Mouse (Mus musculus) v-Abl transformed pro-B cells (cell line): Measurements from ENCODE around the gene Ripk1.

Experiments
- in situ Hi-C, 2 experiments: fragments of 400-800 bp; cut with MboI; formaldehyde crosslinking; loops; one replicate each; pipeline ENCODE4 v1.15.1; 2025; ENCODE audit not compliant: unreplicated experiment in 2 of 2

Ripk1 gene

DNA sequence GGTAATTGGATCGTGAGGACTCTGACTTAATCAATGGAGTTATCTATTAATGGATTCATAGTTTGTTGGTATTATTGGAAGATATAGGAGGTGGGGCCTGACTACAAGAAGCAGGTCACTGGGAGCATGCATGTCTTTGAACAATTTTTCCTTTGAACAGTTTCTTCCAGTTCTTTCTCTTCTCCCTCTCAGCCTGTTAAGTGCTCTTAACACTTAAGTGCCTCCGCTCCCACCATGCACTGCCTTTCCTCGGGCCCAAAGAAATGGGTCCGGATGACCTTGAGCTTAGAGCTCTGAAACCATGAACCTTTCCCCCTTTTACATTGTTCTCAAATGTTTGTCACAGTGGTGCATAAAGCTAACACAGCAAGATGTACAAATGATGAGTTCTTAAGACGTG, 34.6 kb downstream of the Ripk1 start:
- in situ Hi-C loops, result loop anchor here in 1 of 2 experiments (25.0 kb wide), 1 partner anchor 826 kb away; no protein-coding TSS in a partner anchor

DNA sequence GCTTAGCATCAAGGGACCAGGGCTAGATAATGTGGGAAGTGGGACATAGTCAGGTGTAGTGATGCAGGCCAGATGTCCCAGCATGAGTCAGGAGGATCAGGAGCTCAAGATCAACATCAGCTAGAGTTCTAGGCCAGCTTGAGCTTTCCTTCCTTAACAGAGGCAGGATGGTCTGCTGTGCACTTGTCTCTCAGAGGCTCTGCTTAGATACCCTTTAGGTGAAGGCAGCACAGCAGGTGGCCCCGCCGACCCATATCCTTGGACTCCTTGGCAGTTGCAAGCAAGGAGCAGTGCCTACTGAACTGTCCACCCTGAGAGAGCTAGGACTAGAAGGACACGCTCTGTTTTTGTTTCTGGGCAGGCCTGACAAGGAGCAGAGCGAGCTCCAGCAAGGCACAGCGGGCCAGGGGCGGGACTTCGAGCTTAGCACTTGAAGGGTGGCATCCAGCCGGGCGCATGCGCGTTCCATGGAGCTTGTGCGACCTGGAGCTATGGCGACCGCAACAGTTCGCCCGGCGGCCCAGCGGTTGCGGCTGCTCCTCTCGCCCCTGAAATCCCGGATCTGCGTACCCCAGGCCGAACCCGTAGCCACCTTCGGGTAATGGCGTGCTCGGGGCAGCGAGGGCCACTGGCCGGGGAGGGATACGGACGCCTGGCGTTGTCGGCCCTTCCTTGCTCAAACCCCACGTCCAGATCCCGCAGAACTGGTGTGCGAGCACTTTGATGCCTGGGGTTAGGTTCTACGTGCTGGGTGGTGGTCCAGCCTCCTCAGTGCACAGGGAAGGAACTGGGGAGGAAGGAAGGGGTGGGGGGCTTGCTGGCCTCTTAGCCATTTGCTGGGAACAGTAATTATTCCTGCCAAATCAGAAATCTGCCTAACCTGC, 35.3 kb downstream of the Ripk1 start, which contains the start of gene Bphl:
Gene Bphl, plus strand, starts transcription at position 426 of the 884 bp plus-strand sequence.
- in situ Hi-C loops, result loop anchor here in 1 of 2 experiments (25.0 kb wide), 1 partner anchor 825 kb away; no protein-coding TSS in a partner anchor

DNA sequence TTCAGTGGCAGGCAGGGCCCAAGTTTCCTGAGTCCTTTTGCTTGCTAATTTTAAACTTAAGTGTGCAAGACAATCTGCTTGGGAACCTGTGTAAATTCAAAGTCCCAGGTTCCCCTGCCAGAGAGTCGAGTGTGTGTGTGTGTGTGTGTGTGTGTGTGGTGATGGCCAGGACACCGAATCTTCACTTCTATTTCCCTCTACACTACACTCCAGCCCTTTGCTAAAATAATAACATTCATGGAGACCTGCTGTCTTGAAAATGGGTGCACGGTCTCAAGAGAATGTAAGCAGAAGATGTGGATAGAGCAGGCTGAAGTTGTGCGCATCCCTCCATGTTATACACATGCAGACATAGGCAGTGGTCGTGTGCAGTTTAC, 35.9 kb downstream of the Ripk1 start:
- in situ Hi-C loops, result loop anchor here in 1 of 2 experiments (25.0 kb wide), 1 partner anchor 824 kb away; no protein-coding TSS in a partner anchor

DNA sequence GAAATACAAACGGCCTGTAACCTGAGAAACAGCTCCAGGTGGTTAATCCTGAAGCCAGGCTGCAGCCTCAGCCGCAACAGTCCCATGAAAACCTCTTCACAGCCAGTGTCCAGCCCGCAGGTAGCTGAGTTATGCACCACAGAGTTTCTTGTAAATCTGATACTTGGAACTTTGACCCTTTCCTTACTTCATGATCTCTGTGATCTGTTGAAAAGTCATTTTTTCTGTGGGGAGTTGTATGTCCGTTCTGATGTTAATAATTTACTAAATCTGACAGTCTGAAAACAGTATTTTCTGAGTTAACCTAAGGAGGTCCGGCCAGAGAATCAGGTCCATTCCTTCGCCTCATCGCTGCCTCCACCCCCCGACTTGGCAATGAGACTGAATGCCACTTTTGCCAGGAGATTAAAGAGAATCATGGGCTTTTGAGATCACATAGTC, 36.8 kb downstream of the Ripk1 start:
- in situ Hi-C loops, result loop anchor here in 1 of 2 experiments (25.0 kb wide), 1 partner anchor 823 kb away; no protein-coding TSS in a partner anchor

DNA sequence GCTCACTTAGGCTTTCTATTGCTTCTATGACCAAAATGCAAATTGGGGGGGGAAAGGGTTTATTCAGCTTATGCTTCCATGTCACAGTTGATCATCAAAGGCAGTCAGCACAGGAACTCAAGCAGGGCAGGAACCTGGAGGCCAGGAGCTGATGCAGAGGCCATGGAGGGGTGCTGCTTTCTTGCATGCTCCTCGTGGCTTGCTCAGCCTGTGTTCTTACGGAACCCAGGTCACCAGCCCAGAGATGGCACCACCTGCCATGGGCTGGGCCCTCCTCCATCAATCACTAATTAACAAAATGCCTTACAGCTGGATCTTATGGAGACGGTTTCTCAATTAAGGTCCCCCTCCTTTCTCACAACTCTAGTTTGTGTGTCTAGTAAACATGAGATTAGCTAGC, 37.9 kb downstream of the Ripk1 start:
- in situ Hi-C loops, result loop anchor here (5.0 to 25.0 kb wide), 3 partner anchors 592 to 822 kb away; no protein-coding TSS in a partner anchor

DNA sequence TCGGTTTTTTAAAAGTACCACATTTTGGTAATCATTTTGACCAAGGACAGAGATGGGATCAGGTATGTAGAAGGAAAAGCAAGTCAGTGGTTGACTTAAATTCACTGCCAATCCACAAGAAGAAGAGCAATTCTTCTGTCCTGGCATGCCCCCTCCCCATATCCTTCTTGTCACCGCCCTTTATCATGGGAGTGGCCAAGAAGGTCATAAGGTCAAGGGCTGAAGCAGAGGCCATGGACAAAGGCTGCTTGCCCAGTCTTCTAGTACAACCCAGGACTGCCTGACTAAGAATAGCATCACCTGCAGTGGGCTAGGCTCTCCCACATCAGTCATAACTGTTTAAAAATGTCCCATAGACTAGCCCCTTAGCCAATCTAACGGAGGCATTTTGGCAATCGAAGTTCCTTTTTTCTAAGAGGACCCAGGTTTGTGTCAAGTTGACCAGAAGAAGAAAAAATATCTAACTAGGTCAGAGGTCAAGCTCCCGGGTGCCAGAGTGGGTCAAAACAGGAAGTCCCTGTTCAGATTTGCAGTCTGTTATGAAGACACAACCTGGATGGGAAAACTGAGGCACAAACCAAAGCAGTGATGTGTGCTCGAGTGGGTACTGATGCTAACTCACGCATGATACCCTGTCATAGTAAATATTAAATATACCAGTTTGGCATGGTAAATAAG, 41.7 kb downstream of the Ripk1 start:
- in situ Hi-C loops, result loop anchor here (5.0 to 25.0 kb wide), 3 partner anchors 588 to 818 kb away; no protein-coding TSS in a partner anchor

DNA sequence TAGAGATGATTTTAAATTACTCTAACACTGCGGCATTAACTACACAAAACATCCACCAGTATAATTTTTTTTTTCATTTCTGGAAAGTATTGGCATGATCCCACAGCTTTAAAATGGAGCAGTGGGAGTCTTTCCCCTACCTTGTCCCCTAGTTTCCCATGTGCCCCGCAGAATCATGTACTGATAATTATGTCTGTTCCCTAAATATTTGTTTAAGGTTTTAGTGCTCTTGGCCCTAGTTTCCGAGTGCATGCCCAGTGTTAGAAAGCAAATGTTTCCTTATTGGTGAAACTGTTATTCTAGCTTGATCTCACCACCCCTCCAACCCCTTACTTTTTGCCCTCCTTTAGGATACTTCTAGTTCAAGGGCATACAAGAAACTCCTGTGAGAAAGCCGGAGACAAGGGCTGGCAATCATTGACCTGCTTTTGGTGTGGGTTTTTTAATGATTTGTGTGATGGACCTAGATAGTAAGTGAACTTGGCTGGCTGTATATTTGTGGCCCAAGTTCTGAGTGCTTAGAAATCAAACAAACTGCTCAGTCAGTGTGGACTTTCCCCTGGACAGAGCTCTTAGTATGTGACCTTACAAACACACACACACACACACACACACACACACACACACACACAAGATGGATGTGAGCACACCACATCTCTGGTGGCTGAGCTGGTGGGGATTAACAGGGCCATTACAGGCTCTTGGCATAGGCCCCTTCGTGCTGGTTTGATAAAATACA, 43.5 kb downstream of the Ripk1 start:
- in situ Hi-C loops, result loop anchor here (5.0 to 25.0 kb wide), 4 partner anchors 107 to 817 kb away; no protein-coding TSS in a partner anchor

DNA sequence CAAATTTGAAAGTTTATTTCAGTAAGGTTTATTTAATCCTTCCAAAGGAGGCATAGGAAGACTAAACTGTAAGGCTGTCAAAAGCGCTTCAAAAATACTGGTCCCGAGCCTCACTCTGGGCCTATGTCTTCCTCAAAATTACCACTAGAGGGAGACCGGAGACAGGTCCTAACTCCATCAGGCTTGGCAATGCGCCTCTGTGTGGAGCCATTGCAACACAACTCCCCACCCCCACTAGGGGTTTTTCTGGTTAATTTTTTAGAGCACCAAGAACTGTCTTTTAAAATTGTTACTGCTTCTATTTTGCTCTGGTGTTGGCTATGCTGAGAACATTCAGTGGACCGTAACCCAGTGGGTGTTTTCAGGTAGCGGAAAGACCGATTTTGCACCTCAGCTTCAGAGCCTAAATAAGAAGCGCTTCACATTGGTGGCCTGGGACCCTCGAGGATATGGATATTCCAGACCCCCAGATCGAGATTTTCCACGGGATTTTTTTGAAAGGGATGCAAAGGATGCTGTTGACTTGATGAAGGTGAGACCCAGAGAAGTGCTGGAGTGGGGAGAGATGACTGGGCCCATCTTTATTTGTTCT, 44.4 kb downstream of the Ripk1 start:
- in situ Hi-C loops, result loop anchor here (5.0 to 25.0 kb wide), 4 partner anchors 106 to 816 kb away; no protein-coding TSS in a partner anchor

DNA sequence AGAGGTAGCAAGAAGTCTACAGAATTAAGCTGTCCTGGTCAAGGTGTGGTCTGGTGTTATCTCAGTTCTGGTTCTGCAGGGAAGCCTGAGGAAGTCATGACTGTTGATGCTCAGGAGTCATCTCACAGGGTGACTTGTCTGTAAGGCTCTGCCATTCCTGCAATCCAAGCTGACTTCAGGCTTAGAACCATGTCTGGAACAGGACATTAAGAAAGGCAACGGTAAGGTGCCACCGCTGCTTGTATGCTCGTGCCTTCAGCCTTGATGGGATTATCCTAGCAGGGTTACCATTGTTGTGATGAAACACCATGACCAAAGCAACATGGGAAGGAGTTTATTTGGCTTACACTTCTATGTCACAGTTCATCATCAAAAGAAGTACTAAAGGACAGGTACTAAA, 45.4 kb downstream of the Ripk1 start:
- in situ Hi-C loops, result loop anchor here (5.0 to 25.0 kb wide), 4 partner anchors 105 to 815 kb away; no protein-coding TSS in a partner anchor

DNA sequence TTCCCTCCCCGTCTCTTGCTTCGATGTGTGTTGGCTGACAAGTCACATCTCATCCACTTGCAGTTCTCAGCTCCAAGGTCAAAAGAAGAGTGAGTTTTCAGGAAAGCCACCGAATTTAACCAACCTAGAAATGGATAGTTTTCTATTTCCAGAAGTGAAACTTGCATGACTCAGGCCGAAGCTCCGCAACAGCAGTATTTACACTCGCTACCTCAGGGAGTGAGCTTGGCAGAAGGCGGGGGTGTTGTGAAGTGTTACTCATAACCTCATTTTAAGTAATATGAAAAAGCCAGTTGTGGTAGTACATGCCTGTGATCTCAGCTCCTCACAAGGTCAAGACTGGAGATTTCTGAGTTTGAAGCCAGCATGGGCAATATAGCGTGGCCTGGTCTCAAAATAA, 48.3 kb downstream of the Ripk1 start:
- in situ Hi-C loops, result no loop called here

DNA sequence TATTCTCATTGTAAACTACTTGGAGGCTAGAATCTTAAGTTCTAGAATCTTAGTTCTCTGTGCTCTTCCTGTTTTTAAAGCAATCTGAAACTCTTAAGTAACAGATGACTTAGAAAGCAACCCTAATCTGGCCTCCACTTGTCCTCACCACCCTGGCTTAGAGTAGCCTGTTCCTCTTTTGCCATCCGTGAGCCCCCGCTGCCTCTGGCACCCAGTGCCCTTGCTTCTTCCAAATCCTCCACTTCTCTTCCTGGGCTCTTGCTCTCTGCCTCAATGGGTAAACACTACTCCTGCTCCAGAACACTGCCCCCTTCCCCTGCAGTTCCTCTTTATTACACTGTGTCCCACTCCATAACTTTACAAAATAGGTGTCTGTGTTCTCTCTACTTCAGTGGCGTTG, 49.5 kb downstream of the Ripk1 start:
- in situ Hi-C loops, result no loop called here

DNA sequence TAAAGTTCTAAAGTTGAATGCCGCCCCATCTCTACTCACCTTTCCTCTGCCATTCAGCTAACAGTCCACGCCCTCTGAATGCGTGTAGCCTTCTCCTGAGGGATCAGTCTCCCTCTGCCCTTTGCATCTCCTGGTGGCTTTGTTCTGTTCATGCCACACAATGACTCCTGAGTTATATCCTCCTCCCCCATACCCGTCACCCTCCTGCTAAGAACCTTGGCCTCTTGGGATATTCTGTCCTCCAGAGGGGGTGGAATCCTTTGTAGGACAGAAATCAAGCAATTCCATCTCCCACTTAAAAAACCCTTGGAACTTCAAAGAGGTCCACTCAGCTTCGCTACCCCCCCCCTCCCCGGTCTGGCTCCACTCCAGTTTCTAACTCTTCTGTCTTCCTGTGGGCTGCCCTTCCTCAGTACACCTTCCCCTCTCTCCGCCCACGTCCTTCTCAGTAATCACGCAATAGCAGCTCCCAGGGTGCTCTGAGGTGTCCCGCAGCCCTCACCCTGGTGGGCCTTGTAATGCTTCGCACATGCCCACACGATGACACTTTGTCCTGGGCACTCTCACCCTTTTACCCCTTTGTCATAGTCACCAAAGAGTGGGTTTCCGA, 51.6 kb downstream of the Ripk1 start:
- in situ Hi-C loops, result no loop called here

DNA sequence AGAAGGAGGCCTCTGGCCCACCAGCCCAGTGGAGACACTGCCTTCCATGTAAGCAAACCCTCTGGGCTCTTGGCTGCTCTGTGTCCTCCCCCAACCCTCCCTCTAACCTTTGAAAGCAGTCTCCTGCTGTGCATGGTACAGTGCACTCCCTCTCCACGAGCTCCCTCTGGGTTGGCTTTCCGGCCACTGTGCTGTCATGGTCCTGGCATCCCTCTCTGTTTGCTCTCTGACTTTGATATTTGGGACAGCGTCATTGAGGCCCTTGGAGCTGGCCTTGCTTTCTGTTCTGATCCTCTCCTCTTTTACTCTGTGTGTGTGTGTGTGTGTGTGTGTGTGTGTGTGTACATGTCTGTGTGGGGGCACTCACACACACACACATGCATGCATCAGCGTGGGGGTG, 52.2 kb downstream of the Ripk1 start:
- in situ Hi-C loops, result no loop called here

DNA sequence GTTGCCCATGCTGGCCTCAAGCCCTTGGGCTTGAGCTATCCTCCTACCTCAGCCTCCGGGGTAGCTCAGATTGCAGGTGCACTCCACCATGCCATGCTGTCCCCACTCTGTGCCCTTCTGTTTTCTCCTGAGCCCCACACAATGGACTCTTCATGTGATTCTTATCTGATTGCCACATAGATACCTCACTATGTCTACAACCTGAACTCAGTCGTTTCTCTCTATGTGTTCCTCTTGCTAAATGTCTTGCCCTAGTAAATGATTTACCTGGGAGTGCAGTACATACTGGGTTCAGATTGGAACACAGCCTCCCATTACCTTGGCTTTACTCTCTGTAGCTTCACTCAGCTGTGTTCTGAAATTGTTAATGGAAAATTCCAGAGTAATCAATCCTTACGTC, 52.8 kb downstream of the Ripk1 start:
- in situ Hi-C loops, result no loop called here

DNA sequence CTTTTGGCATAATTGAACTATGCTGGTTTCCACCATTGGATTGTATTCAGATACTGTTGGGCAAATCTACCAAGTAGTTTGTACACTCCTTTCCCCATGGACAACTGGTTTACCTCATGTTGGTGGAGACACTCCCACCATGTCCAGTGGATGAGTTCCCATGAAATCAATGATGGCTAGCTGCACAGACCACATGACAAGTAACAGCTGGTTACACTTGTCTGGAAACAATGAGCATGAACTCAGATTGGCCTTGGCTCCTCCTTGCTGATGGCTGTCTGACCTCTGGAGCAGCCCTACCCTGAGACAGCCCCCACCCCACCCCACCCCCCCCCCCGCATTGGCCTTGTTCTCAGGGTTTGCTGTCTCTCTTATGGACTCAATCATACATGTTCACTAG, 55.1 kb downstream of the Ripk1 start:
- in situ Hi-C loops, result no loop called here

DNA sequence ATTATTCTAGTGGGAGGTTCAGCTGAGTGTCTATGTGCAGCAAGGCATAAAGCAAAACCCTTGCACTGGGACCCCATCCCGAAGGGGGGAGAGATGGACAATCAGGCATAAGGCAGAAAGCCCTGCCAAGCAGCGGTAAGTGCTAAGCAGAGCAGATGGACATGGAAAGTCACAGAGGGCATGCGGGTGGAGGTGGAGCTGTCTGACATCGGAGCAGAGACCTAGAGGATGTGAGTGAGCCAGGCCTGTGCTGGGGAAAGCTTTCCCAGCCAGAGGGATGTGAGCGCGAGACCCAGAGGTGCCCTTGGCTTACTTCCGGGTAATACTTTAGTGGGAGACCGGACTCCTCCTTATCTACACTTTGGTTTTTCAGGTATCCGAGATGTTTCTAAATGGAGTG, 57.9 kb downstream of the Ripk1 start:
- in situ Hi-C loops, result no loop called here

DNA sequence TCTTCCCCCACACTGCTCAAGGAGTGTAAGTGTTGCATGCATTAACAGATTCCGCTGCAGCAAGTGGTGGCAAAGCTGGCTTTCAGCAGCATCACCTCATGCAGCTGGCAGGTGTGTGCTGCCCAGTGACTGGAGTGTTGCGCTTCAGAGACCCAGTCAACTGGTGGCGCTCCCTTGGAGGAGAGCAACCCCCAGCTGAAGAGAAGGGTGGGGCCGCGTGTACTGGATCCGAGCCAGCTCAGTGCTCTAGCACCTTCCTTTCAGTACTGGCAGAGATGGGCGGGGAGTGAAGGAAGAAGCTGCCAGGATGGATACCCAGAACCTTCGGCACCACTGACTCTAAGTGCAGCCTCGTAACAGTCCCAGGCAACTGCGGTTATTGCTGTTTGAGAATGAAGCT, 60.3 kb downstream of the Ripk1 start:
- in situ Hi-C loops, result no loop called here

DNA sequence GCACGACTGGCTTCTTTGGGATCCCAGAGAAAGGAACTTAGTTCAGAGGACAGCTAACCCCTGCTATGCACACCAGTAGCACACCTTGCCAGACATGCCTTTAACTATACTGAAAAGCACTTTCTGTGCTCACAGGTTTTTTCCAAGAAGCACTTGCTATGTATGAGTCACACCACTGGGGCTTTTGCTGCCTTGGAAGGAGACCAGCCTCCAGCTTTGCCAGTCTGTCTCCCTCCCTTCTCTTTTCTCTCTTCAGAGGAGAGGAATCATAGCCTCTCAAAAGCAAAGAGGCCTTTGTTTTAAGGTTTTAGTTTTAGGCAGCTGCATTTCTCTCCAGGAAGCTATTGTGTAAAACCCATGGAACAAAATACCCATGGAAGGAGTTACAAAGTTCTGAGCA, 64.2 kb downstream of the Ripk1 start:
- in situ Hi-C loops, result no loop called here

DNA sequence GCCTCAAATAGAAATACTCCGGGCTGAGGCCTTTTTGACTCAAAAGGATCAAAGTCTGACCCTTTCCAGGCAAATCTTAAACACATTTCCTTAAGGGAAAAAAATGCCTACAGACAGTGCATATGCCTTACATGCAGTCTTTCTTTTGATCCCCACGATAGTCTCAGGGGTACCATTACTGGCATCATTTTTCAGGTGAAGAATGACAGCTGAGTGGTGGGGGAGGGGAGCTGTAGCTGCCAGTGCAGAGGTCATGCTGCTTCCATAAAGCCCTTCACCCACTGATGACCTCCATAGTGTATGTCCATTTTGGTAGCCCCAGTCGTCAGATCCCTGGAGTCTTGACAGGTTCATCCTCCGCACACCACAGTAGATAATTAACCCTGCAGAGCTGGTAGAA, 68.1 kb downstream of the Ripk1 start:
- in situ Hi-C loops, result loop anchor here (10.0 kb wide), 1 partner anchor 65 kb away; the partner anchor contains the start of gene Tubb2b (in 2 of the 2)
